Mouse (Mus musculus) granulocyte monocyte progenitor cell, adult 5-6 weeks (primary cell): ENCODE results near the gene Smc3. TPM values are rescaled to one million over a fixed set of nuclear protein-coding genes. Genes with fewer than 3 reads are reported as not detected.

Source experiments
- ATAC-seq: replicated peaks from 2 replicates; pipeline ENCODE4 v1.8.0; 2016; ENCODE audit warnings: mild to moderate bottlenecking, moderate TSS enrichment, inconsistent platforms; ENCODE audit not compliant: poor library complexity, severe bottlenecking
- total RNA-seq, 2 experiments: library from RNA; stranded (forward) in 1 of 2; stranded (reverse) in 1 of 2; fragments of 200-712, 200-1000 nt in 1 of 2; fragments of >200 nt in 1 of 2; fragmentation: Nextera tagmentation in 1 of 2; gene quantifications; 2 replicates each; pipeline ENCODE4 v1.2.3; 2014 to 2017

Gene Smc3
- total RNA-seq (2014; fragmentation: Nextera tagmentation) (82.0 and 87.6 TPM in 2 replicates), total RNA-seq (2017) (135 and 145 TPM in 2 replicates)

DNA sequence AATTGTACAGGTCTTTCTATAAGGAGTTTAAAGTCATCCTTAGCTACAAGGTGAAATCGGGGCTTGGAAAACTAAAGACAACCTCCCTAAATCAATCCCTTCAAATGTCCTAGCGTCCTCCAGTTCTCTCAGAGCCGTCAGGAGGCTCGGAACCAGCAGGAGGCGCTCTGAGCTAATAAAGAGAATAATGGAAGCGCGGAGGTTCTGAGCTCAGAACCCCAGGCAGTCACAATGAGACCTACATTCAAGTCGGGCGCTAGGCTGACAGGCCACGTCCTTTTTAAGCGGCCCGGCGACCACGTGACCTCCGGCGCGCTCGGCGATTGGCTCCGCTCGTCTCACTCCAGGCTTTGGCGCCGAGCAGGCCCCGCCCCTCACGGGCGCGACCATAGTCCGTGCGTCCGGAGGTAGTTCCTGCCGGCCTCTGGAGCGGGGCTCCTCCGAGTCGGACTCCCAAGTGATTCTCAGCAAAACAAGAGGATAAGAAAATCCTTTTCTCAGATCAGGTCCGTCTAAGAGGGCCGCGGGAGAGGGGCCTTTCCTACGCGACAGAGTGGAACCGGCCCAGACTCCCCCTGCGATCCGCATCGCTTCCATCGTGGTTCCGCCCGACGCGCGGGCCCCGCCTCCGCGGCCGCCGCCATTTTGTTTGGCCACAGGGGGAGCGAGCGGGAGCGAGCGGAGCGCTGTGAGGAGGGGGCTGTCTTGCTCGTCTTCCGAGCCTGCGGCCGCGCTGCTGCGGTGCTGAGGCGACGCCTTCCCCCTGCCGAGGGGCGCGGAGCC lies at the start of gene Smc3:
TSS of gene Smc3 (plus strand) at position 642 of the 783 bp plus-strand sequence.
- ATAC-seq = peak; percentile 88

DNA sequence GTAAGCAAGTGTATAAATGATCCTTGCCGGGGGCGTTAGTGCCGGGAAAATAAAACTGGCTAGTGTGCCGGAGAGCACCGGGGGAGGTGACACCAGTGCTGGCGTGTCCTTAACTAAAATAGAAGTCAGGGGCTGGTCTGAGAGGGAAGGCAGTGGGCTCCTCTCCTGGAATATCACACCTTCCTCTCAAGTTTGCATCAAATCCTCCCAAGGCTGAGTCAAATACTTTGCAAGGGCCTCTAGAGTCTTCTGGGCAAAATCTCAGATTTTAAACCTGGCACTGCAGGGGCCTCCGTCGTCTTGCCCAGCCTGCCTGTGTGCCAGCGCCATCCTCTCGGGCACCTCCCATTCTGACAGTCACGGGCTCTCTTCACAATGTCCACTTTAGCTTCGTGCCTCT lies 49.2 kb upstream of the Smc3 start:
- no peak for ATAC-seq

DNA sequence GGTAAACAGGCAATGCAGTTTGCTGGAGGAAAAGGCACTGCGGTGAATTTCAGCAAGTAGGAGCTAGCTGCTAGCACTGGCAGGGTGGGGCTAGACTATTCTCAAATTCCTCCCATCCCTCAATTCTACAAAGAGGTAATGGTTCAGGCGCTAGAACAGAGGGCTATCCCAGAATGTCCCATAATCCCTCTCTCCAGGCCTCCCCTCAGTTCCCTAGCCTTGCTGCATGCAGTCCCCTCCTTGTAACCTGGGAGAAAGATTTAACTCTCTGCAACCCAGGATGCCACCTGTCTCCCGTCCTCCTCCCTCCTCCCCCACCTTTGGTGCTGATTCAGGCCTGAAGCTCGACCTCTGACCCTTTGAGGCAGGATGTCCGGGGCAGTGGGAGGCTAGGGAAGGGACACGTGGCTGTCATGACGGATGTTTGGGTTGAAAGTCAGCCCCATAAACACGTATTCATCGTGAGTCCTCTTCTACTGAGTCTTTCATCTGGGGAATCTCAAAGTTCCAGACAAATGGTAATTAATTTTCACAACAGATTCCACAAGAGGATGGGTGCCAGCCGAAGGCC lies 47.9 kb upstream of the Smc3 start:
- no peak for ATAC-seq

DNA sequence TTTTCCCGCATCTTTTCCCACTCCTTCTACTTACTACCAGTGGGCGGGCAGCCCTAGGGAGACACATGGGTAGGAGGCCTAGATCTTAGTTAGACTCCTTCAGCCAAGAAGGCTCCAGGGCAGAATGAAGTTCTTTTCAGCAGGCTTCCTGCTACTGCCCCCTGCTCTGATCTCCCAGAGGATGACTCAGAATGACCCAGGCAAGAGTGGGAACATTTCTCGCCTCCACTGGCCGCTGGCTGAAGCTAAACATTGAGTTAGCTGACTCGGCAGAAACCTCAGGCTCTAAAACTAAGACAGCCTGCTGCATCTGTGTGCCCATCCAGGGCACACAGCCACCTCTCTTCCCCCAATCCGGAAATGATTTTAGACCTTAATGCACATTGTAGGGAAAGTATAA lies 47.4 kb upstream of the Smc3 start:
- ATAC-seq = no peak

DNA sequence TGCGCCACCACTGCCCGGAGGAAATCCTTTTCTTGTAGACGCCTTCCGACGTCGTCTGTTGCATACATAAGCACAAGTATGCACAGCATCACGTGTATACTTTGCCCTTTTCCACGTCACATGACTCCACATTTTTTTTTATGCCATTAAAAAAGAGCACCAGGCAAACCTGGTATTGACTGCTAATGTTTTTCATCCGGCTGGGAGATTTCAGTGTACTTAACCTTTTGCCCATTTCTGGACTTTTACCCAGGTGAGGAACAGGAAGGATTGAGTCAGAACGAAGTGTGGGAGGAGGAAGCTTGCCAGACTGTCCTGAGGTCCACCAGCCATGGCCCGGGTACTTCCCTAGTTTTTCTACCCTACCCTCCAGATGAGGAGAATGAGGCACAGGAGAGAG lies 45.8 kb upstream of the Smc3 start:
- 0 out of 2 replicates have a peak, but pooled peaks have one; percentile 33 for ATAC-seq

DNA sequence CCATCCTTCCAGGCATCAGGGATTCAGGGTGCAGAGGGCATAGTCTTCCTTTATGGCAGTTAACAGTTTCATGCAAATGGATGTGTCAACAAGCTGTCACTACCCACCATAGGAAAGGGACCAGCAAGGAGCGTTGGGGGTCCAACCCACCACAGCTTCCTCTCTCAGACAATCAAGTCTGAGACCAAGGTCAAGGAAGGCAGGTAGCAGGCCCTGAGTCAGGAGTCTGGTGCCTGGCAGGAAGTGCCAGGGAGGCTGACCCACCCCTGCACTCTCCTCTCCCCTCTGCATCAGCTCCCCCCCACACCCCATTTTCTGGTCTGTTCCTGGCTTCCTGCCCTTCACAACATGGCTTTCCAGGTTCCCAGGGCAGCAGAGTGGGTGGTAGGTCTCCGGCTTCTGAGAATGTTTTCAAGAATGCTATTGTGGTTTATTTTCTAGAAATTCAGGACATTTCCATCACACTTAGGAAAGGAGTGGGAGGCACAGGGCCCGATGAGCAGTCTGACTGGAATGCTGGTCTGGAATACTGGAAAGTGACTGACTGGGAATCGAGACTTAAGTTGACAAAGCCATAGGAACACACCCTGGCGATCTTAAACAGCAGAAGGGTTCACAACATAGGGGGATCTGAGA lies 45.1 kb upstream of the Smc3 start:
- ATAC-seq = peak; percentile 51

DNA sequence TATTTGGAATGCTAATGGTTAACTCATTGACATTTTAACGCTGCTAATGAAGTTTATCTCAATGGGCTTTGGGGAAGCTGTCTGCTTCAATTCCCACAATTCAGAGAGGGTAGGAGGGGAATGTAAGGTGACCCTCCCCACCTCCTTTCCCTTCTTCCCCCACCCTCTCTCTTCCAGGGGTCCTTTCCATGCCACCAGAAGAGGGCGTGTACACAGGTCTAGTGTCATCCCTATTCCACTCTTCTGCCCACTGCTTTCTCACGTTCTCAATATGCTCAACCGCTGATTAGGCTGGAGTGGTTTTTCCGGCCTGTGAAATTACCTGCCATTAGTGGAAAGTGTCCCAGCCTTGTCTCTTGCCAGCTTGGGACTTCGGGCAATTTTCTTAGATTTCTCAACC lies 43.4 kb upstream of the Smc3 start:
- ATAC-seq = no peak

DNA sequence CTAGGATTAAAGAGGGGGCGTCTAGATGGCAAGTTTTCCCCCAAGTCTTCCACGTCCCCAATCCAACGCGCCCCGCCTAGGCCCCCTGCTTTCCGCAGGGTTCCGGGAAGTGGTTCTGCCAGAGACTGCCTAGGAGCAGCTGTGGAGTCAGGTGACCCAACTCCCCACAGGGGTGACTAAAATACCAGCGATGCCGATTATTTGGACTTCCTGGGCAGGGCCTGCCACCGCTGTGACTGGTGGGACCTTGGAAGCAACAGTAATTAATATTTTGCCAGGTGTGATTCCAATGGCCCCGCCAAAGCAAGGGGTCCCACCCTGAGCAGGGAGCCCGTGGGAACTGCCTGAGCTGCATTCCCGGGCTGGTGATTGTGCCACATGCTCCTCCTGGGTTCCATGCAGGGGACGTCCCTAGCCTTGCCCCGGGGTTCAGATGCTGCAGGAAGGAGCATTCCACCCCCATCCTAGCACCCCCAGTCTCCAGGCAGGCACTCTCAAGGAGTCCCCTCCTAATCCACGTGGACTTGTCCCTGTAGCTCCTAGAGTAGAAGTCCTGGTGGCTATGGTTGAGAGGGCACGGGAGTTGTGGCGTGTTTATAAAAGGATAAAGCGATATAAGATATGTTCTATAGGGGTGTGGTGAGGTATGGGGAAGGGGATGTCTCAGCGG lies 42.8 kb upstream of the Smc3 start:
- peak; percentile 71 for ATAC-seq

DNA sequence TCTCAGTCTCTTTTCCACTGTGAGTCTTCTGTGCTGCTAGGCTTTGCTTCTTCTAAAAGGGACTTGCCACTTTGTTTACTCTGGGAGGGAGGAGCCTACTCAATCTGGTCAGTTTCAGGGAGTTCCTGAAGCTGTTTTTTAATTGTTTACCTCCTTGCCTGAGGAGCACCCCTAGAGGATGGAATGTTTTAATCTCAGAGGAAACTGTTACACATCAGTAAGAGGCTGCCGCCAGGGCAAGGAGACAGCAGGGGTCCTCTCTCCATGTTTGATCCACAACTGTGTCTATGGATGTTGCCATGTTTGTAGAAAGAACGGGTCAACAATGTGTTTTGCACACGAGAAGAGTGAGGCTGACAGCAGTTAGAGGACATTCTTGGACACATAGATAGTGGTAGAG lies 39.8 kb upstream of the Smc3 start:
- no peak for ATAC-seq

DNA sequence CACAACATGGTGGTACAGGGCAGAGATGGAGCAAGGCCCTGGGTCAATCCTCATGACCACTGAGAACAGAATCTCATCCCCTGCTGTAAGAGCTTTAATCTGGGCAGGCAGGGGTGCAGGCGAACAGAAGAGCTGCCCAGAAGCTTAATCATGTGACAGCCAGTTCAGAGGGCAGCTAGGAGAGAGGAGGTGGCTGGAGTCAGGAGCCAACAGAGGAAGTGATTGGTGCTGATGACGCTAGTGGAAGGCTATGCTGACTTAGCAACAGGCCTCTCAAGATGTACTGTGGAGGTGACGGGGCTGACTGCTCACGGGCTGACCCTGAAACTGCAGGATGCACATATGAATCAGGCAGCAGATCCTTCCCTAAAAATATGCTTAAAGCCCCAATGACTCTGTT lies 36.0 kb upstream of the Smc3 start:
- peak; percentile 39 for ATAC-seq

DNA sequence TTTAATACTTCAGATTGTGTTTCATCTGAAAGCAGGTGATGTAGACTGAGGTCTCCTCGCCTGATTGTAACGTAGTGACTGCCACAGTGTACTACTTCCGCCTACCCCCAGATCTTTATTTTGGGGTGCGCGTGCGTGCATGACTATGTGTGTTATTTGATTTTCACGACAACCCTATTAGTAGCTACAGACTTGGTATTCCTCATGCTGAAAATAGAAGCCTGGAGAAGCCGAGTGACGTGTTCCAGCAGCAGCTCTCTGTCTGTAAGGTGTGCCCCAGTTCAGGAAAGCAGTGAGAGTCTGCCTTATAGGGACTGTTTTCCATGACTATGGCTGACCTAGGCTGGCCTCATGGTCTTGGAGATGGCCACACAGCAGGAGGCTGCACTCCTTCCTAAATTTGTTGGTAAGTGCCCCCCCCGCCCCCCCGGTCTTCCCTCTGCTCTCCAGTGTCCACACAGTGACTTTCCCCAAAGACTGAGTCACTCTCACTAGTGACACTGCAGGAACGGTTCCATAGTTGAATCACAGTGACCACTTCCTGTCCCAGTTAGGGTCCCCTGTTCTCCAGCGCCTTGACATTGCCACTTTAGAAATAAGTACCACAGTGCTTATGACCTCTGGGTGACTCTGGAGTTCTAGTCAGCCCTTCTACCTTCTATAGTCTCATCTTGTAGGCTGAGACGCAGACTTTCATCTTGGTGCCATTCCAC lies 34.5 kb upstream of the Smc3 start:
- peak; percentile 95 for ATAC-seq

DNA sequence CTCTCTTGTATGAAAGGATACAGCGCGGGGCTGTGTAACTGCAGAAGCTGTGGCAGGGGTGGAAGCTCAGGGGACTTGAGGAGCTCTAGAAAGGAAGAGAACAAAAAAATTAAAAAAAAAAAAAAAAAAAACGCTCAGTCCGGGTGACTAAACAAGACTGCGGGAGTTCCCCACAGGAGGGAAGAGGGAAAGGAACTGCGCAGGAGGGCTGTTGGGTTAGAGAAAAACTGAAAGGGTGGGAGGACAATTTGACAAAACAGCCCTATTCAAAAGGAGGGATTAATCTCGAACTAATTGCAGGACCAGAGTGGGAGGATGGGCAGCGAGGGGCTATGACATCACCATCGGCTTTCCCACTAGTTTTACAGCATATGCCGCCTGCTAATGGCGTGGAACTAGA lies 32.3 kb upstream of the Smc3 start:
- ATAC-seq = peak; percentile 16; the same call in 1 of the 2 replicates

DNA sequence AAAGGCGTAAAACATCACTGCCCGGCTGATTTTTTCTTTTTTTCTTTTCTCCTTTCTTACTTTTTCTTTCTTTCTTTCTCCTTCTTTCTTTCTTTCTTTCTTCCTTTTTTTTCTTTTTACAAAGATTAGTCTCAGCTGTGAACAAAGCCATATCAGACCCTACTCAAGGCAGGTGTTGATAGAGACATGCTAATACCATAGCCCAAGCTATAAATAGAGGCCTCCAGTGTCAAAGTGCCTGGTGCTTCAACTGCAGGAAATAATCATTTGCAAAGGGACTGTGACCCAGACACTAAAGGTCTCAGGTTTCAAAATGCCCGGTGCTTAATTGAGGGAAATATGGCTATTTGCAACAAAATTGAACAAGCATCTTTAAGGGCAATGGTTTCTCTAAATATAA lies 31.6 kb upstream of the Smc3 start:
- no peak for ATAC-seq

DNA sequence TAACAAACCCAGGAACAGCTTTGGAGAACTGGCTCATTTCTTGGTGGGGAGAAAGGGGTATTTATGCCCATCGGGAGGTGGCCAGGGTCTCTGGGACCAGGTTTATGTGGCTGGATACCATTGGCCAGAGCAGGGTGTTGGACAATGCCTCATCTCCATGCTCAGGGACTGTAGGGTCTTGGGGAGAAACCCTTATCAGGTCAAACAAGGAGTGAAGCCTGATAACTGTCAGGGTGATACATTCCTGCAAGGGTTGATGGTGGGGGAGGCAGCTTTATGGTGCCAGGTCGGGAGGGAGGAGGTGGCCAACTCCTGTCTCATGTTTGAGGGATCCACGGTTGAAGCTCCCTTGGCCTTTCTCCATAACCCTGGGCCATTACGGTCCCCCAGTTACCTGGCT lies 29.1 kb upstream of the Smc3 start:
- ATAC-seq = no peak

DNA sequence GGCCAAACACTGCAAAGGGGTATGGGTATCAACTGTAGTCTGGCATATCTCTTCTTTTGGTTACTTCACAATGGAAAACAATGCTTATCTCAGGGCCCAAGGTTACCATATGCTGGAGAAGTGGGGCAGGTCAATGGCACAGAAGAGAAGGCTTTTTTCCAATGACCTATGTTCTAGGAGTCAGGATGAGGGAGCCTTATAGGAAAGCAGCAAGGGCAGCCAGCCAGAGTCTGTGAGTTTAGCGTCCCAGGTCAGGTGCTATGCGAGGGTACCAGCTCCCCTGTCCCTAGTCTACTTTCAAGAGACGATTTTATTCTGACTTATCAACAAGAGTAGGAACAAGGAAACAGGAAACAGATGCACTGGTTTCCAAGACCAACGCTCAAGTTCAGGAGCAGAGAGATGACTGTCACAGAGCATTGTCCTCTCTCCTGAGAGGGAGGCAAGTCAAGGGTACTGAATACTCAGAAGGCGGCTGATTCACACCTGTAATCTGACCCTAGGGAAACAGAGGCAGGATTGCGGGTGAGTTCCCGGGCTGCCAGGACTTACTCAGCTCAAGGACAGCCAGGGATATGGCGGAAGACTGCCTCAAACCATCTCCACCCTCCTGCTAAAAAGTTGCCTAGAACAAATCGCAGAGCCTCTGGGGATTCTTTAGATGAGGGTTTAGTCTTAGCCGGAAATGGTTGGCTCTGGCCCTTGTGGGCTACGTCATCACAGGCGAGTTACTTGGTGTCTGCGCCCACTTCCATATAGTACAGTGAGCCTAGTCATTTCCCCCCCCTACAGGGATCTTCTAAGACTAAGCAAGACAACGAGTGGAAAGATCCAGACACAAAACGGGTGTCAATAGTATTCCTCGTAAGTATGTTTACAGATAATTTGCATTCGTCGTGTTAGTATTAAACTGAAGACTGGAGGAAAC lies 28.4 kb upstream of the Smc3 start:
- ATAC-seq = peak; percentile 65

DNA sequence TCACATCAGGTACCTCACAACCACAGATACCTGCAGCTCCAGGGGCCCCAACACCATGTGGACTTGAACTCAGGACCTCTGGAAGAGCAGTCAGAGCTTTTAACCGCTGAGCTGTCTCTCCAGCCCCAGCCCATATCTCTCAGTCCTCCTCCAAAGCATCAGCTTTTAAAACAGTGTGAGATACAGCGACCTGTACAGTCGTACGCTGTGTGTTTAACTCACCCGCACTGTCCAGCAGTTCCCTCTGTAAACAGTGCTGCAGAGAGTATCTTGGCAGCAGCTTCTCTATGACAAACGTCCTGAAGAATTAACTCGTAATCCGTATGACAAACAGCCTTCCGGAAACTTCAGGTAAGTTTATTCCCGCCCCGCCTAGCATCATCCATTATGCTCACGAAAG lies 27.6 kb upstream of the Smc3 start:
- ATAC-seq = no peak

DNA sequence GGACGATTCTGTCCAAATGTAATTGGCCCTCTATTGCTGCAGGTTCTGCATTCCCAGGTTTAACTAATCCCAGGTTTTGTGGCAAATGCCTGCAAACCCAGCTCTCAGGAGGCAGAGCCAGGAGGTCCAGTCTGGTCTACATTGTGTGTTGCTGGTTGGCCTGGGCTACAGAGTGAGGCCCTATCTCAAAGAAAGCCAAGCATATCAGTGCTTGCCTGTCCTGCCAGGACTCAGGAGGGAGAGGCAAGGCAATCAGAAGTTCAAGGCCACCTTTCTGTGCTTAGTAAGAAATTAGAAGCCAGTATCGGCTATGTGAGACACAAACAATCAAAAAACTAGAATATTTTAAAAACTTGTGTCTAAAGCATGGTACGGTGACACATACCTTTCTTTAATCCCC lies 27.0 kb upstream of the Smc3 start:
- no peak for ATAC-seq

DNA sequence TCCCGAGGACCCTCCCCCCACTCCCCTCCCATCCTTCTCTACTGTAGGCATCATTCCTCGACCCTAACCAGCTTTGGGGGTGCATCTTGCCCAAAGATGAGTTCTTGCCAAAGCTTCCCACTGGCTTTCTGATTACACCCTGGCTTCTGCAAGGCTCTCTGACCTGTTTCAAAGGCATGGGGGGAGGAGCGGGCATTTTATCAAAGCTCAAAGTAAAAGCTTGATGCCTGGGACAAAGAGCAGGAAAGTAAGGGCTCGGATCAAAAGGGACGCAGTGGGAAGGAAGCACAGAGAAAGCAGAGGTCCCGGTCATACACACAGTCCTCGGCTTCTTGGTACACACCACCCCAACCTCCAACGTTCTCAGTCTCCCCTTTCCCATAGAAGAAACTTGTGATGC lies 26.1 kb upstream of the Smc3 start:
- ATAC-seq = no peak

DNA sequence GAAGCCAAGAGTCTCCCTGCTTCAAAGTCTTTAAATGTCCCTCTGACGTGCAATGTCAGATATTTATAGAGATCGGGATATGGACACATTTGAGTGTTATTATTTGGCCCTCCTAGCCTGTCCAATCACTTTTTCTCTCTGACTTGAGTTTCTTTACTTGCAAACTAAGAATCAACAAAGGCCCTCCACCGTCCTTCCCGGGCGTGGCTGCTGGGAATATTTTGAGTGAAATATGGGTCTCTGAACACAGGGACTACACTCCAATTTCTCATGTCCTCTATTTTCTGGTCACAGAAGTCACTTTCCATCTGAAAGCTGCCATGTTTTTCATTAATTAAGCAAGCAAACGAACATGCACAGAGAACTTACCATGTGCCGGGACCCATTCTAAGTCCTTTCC lies 25.7 kb upstream of the Smc3 start:
- ATAC-seq = no peak
